Mouse (Mus musculus) bone marrow, adult 2 months (tissue): Measurements from ENCODE around the gene Nudt6.

ENCODE experiments used
- CTCF ChIP-seq: fragments of 200-500 bp; IDR thresholded peaks from 2 replicates; pipeline ENCODE4 v1.5.1; 2011; ENCODE audit warnings: low read length, control low read depth; ENCODE audit not compliant: control insufficient read depth, insufficient read depth
- POLR2A ChIP-seq: fragments of 200-500 bp; IDR thresholded peaks from 2 replicates; pipeline ENCODE4 v1.6.1; 2011; ENCODE audit warnings: low read depth, mild to moderate bottlenecking, control low read depth, low read length, borderline replicate concordance; ENCODE audit not compliant: control insufficient read depth

- TF ChIP-seq POLR2A: no peak
- no peak for TF ChIP-seq CTCF
Measured at GRCm38 (mm10) chr3:37396930-37397608, 22.9 kb downstream of the Nudt6 start.
